Mouse (Mus musculus) left cerebral cortex, postnatal 14 days (tissue): ENCODE measurements at regions not wholly inside any gene's neighbourhood (a gene's known extent, or its start where the extent isn't known, plus 50 kb on each side); places are given as distances from the start of the nearest gene placed in this dataset.

Source experiments
- DNase-seq, 2 experiments: peaks; one replicate each; pipeline ENCODE4 v3.0.0; 2021 to 2022; ENCODE audit warnings: low spot score in 2 of 2, mixed read lengths in 1 of 2
- intact Hi-C: fragments of 180-260 bp; cut with DNase I; formaldehyde crosslinking; loops from one replicate; pipeline ENCODE4 v1.15.1; 2025

GRCm38 (mm10) chr1:41381487-41381886, 576.1 kb downstream of the Tmem182 start:
- intact Hi-C loops = no loop called here
- DNase-seq = no peak

- DNase-seq = no peak
- intact Hi-C loops = no loop called here
These were observed 579.3 kb downstream of the Tmem182 start for GRCm38 (mm10) chr1:41384731-41385130.

DNA sequence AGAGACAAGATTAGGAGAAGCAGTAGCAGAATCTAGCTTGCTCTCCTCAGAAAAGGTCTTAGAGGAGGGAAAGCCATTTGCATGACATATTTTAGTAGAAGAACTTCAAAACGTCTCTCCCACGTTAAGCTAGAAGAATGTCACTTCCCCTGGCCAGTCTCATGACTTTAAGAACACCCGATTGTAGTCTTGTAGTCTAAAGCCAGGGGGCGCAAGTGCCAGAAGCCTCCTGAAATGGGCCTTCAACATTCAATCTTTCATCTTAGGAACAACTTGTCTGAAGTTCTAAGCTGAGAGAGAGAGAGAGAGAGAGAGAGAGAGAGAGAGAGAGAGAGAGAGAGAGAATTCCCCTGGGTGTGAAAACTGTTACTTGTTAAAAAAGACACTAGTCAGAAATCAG, 581.0 kb downstream of the Tmem182 start:
- no peak for DNase-seq
- intact Hi-C loops = no loop called here

- intact Hi-C loops = no loop called here
- DNase-seq = peak; percentile 64 to 72
These were observed 584.9 kb downstream of the Tmem182 start for GRCm38 (mm10) chr1:41390102-41390884.

- DNase-seq = no peak
- intact Hi-C loops = no loop called here
These were observed 585.7 kb downstream of the Tmem182 start for GRCm38 (mm10) chr1:41391071-41391470.

- intact Hi-C loops = no loop called here
- DNase-seq = no peak
These were observed 587.9 kb downstream of the Tmem182 start for GRCm38 (mm10) chr1:41393287-41393686.

GRCm38 (mm10) chr1:41395081-41395480, 589.7 kb downstream of the Tmem182 start:
- no peak for DNase-seq
- intact Hi-C loops = no loop called here

- no peak for DNase-seq
- intact Hi-C loops = no loop called here
These were observed 605.1 kb downstream of the Tmem182 start for GRCm38 (mm10) chr1:41410533-41410932.

DNA sequence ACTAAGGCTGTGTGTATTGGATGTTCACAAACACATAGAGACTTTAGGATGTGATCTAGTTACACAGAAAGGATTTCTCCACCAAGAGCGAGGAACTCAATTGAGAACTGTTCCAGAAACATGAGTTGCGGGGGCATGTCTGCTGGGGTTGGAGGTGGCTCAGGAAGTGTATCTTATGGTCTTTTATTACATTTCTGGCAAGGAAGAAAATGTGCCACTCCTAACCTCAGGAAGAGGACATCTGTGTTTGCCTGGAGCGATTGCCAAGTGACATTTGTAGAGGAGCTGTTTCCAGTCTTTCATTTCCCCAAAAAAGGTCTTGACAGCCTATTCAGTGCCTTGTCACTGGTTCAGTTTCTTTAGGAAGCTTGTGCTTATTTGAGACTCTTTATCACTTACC, 606.2 kb downstream of the Tmem182 start:
- no peak for DNase-seq
- intact Hi-C loops = no loop called here

DNA sequence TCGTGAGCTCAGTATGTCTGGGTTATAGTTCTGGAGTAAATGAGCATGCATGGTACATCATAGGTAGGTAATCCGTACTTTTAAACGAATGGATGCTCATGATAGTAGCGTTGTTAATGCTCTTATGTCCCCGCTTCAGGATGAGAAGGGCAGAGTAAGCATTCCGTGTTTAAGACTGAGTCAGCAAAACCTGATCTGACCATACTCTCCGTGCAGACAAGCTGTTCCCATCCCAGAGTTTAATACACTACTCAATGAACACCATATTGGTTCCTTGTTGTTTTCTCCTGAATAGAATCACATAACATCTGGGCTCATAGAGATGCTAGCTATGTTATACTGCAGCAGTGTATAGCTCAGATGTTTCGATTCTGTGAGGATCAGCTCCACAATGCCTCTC, 606.7 kb downstream of the Tmem182 start:
- intact Hi-C loops = no loop called here
- DNase-seq = no peak

- no peak for DNase-seq
- intact Hi-C loops = no loop called here
These were observed 615.3 kb downstream of the Tmem182 start for GRCm38 (mm10) chr1:41420489-41421327.

DNA sequence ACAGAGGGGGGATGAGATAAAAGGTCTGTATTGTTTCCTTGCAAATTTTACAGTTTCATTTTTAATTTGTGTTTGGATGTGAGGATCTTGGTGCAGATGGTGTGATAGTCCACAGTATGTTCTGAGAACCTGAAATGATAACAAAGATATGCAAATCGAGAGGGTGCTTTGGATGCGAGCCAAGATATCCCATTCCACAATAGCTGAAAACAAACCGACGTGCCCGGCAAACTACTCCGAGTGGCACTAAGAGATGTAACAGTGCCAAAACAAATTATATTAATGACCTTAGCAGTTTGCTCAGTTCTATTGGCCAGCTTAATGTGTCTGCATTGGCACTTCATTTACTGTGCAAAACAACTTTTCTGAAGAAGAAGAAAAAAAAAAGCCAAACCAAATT, 622.5 kb downstream of the Tmem182 start:
- peak in 1 of 2 experiments; percentile 32 for DNase-seq
- intact Hi-C loops = no loop called here

- peak in 1 of 2 experiments; percentile 8 for DNase-seq
- intact Hi-C loops = no loop called here
These were observed 625.8 kb downstream of the Tmem182 start for GRCm38 (mm10) chr1:41431127-41431690.

DNA sequence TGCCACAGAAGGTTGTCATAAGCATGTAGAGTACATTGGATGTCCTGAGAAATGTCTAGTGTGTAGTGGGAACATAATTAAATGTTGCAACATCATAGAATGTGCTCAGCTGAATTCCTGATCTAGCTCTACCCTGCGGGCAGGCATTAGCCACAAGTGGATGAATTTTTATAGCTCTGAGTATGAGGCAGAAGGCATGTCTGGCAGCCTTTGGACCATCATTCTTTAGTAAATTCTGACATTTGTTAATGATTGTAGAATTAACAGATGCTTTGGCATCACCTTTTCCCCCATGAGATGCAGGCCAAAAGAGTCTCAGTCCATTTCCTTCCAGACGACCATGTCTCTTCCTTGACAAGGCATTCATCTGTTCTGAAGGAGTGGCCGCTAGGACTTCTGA, 630.0 kb downstream of the Tmem182 start:
- DNase-seq = no peak
- intact Hi-C loops = no loop called here

DNA sequence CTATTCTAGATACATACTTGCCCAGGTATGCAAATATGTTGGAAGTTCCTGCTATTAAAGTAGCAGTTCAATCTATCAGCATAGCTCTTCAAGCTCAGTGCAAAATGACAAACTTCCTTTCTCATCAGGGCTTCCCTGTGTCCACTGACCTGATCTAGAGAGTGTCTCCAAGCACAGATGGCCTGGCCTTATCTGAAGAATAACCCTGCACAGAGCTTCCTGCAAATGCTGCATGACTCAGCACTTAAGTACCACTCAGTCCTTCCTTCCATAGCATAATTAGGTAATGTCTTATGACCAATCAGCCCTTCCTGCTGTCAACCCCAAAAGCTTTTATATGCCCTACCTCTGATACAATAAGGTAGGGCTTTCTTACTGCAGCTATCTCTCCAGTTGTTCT, 644.6 kb downstream of the Tmem182 start:
- intact Hi-C loops = no loop called here

More for the DNA sequence above, 644.6 kb downstream of the Tmem182 start:
- DNase-seq = no peak
